Mouse (Mus musculus) erythroblast, adult 5-6 weeks (primary cell): ENCODE measurements around the gene Lcor. TPM values are rescaled to one million over a fixed set of nuclear protein-coding genes. Genes with fewer than 3 reads are reported as not detected.

Source experiments
- ATAC-seq: replicated peaks from 2 replicates; pipeline ENCODE4 v1.8.0; 2016; ENCODE audit warnings: moderate number of reproducible peaks, mild to moderate bottlenecking, moderate TSS enrichment, inconsistent platforms; ENCODE audit not compliant: poor library complexity, low FRiP score, severe bottlenecking
- total RNA-seq, 2 experiments: library from RNA; stranded (forward) in 1 of 2; stranded (reverse) in 1 of 2; fragments of 150-400 nt in 1 of 2; fragments of 200-764, 138-1000 nt in 1 of 2; gene quantifications; 2 replicates each; pipeline versions ENCODE4 v1.2.3 to v1.2.4; 2015 to 2017; ENCODE audit warnings: low replicate concordance in 2 of 2

The Lcor gene
- total RNA-seq, 2 experiments from 2014 or later: 63.6 to 155 TPM

DNA sequence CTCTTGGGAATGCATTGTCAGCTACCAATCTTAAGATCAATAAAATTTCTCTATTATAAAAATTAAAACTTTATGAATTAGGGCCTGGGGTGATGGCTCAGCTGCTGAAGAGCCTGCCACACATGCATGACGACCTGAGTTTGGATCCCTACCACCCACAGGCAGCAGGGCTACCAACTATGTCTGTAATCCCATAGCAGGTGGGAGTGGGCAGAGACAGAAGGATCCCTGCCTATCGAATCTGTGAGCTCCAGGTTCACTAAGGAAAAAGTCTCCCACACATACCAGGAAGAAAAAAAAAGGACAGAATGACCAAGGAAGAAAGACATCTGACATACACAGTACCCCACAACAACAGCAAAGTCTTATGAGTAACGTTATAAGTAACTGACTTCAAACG is 74.5 kb downstream of the Lcor start:
- ATAC-seq: 0 out of 2 replicates have a peak, but pooled peaks have one; percentile 14

DNA sequence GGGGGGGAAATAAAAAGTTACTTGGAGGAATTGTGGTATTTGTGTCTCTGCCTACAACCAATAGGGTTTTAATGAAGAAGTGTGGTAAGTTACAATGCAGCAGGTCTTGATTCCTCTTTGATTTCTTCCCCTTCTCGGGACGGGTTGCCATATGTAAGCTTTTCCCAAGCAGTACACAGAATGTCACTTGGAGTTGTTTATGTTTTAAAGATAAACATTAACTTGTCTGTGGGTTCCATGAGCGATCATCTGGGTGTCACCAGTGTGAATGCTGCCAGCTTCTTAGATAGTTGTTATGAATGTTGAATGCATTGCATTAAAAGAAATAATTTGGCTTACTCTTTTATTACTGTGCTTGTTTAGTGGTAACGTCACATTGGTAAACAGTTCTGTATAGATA is 75.1 kb downstream of the Lcor start:
- no peak for ATAC-seq

DNA sequence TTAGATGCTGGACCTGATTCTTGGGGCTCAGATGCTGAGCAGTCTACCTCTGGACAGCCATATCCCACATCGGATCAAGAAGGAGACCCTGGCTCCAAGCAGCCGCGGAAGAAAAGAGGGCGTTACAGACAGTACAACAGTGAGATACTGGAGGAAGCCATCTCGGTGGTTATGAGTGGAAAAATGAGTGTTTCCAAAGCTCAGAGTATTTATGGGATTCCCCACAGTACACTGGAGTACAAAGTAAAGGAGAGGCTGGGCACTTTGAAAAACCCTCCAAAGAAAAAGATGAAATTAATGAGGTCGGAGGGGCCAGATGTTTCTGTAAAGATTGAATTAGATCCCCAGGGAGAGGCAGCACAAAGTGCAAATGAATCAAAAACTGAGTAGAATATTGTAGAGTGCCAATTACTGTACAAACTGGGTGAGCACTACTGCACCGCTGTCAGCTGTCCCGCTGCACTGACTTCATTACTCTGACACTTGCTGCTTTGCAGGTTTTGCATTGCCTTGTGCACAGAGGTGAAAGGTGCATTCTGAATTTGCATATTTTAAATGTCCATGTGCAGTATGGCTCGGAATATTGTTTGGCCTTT is 76.6 kb downstream of the Lcor start:
- 0 out of 2 replicates have a peak, but pooled peaks have one; percentile 33 for ATAC-seq

DNA sequence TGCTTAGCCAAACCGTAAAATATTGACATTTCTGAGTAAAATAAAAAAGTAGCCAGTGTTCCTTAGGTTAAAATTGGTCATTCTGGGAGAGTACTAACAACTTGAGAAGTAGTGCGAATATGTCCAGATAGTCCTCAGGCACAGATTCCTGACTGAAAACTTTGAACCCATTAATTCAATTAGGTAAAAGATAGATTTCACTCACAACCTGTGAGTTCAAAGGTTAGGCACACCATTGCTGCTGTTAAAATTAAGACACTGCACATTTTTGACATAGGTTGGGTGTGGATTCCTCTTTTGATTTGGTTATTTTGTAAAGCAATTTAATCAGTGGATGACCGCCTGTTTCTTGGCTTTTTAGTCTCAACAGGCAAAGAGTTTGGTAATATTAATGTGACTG is 78.4 kb downstream of the Lcor start:
- ATAC-seq: no peak

DNA sequence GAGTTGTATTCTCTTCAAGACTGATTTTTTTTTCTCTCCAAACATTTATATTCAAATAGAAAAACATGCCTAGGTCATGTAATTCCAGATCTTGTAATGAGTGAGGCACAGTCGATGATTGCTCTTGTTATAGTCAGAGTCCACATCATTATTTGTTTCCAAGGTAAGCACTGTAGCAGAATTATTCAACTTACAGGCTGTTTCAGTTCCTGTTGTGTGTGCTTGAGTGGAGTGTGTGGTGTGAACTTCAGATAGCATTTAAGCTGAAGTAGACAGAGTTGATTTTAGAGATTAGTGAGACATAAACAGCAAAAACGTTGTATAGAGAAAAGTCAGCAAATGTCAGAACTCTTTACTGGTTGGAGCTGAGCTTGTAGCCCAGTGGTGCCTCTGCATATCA is 86.4 kb downstream of the Lcor start:
- ATAC-seq: no peak

DNA sequence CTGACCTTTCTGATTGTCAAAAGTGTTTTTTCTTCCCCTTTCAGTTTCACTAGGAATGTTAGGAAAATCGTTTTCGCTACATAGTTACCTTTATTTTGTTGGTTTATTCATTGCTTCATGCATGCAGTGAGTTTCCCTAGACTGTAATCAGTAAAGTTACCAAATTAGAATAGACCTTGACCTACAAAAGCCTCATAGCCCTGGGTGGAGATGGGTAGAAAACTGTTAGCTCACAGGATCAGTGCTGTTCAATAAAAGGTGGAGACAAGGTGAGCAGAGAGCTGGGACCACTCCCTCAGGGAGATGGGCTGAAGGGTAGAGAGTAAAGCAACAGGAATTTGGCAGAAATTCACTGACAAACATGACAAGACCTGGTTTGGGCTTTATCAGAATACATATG is 91.3 kb downstream of the Lcor start:
- ATAC-seq: no peak

DNA sequence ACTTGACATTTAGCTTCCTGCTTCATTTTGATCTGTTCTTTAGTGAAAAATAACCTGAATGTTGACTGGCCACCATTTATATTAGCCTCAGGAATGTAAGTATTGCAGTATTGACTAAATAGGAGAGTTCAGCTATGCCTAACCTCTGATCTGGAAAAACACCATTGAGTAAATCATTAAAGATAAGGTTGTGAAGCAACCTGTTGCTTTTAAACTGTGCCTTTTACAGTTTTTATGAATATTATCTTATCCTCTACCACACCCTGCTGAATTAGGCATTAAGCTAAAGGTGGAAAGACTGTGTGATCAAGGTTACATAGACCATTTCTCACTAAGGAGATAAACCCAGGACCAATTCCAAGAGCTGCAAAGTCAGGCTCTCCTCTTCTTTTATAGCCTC is 95.1 kb downstream of the Lcor start:
- no peak for ATAC-seq

DNA sequence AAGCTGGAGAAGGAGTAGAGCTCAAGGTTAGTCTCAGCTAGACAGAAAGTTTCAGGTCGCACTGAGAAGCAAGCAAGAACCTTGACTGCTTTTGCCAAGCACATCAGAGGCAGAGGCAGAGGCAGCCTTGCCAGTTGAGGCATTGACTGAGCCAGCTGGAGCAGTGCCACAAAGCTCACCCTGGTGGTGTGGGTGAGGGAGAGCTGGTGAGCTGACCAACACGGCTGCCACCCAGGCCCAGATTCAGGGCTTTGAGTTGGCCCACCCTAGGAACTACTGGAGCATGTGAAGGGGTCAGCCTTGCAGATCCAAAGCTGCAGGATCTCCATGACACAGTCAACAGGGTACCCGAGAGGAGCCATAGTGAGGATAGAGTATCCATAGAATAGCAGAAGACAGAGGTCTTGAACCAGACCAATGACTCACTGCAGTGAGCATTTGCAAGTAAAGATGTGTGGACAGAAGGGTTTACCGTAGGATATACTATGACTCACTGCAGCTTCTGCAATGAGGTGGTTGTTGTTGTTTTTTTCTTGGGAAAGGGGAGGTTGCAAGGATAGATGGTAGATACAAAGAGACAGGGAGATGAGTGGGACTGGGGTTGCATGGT is 97.0 kb downstream of the Lcor start:
- 0 out of 2 replicates have a peak, but pooled peaks have one; percentile 24 for ATAC-seq

DNA sequence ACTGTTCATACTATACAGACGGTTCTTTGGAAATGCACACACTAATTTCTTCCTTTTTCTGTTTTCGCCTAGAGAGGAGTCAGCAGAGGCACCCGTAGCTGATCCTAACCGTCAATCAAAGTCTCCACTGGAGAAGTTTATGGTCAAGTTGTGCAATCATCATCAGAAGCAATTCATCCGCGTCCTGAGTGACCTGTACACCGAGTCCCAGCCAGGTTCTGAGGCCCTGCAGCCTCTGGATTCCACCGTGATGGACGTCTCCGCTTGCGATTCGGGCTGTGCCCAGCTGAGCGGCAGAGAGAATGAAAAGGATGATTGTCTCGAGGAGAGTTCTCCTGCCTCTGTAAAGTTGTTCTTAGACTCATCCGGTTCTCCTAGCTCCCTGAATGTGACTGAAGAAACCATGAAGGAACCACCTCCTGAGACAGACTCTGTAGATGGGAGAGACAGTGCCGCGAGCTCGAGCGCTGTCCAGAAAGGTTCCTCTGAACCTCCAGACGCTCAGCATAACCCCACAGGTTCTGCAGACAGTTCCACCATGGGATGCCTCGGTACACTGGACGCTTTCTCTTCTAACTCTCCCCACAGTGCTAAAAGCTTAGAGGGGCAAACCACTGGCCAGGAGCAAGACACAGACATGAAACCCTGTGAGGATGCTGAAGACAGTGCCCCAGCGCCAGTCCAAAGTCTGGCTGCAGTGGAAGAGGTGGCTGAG is 99.4 kb downstream of the Lcor start, which contains the start of gene Gm340:
TSS of gene Gm340 (plus strand) at position 665 of the 715 bp plus-strand sequence.
- ATAC-seq: no peak

DNA sequence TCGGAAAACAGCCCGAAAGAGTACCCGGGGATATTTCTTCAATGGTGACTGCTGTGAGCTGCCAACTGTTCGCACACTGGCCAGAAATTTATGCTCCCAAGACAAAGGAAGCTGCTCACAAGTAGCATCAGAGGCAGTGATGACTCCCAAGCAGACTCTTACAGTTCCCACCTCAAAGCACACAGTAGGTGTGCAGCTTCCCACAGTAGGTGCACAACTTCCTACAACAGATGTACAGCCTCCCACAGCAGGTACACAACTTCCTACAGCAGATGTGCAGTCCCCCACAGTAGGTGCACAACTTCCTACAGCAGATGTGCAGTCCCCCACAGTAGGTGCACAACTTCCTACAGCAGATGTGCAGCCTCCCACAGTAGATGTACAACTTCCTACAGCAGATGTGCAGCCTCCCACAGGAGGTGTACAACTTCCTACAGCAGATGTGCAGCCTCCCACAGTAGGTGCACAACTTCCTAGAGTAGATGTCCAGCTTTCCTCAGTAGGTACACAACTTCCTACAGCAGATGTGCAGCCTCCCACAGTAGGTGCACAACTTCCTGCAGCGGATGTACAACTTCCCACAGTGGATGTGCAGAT is 100.6 kb downstream of the Lcor start:
- ATAC-seq: no peak

DNA sequence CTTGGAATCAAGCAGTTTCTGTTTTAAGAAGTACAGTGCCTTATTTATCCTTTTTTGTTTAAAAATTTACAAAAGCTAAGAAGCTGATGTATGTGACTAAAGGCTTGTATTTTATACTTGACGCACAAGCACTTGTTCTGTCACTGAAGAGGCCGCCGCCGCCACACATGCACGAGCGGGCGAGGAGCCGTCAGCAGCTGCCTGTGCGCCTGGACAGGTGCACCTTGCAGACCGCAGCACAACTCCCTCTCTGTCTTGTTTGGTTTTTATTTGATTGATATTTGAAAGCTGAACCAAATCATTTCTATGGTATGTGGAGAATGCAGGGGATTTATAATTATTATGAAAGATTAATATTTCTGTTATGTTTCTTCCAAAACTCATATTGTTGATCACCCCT is 104.3 kb downstream of the Lcor start:
- no peak for ATAC-seq

DNA sequence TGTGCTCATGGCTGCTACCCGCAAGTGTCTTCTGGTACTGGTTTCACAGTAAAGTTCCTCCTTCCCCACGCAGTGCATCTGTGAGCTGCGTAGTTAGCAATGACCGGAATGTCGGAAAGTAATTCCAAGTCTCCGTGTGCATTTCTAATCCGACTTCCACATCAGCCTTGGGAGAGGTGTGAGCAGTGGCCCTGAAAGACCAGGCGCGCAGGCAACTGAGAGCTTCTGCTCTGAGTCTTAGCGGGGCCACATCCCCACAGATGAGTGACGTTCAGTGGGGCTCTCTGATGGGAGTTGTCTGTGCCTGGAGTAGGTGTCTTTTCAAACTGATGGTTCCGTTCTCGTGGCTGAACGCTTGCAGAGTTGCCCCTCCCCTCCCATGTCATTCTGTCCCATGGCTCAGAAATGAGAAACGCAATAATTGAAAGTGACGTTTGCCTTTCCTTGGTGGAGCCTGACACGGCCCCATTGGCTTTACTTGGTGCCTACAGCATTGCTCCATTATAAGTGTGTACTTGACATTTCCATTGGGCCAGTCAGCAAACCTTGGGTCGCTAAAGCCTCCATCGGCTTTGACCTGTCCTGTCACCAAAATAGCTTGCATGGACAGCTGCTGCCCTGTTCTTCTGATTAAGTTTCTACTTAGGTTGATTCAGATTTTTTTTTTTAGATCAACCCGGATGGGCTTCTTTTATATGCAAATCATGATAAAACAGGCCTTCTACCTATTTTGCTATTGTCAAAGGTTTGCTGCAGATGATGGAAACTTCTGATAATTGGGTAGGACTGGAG is 105.2 kb downstream of the Lcor start:
- ATAC-seq: no peak

DNA sequence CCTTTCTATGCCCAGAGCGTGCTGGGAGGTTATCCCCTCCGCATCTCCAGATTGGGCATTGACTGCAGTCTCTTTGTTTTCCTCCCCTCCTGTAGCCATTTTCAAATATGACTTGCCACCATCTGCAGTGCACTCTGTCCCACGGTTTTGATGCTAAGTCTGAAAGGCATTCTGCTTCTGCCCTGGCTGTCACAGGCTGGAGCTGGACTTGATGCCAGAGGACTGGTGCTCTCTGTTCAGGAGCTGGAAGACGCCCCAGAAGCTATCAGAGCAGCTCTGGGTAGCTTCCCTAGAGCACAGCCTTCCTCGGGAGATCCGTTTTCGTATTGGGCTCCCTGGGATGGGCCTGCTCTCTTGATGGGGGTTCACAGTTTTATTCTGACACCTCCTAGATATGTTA is 106.6 kb downstream of the Lcor start:
- no peak for ATAC-seq

DNA sequence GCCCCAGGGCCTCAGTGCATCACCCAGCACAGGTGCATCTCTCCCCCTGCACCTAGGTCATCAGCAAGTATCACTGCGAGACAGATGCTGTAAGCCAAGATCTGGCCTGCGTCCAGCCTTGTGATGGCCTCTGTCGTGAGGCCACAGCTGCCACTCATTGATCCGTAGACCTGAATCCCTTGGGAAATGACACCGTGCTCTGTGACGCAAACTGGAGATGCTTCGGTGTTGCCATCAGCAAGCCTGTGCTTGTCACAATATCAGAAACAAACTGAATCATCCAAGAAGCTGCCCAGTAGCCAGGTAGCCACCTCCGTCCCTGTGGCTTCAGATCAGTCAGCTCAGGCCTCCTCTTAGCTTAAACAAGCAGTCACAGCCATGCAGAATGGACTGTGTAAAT is 107.2 kb downstream of the Lcor start:
- no peak for ATAC-seq

DNA sequence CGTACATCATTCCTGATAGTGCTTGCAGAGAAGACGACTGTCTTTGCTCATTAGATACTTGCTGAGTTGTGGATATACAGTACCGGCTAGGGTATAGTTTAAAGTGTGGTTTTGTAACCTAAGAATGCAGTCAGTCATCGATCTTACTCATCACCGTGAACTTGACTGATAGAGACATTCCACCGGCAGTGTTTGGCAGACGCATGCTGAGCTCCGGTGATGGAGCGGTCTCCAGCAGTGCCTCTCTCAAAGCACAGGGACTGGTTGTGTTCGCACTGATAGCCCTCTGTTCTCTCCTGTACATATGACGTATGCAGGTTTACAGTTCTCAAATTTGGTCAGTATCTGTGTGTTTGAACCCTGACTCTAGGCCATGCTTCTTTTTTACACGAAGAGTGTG is 109.4 kb downstream of the Lcor start:
- ATAC-seq: no peak

DNA sequence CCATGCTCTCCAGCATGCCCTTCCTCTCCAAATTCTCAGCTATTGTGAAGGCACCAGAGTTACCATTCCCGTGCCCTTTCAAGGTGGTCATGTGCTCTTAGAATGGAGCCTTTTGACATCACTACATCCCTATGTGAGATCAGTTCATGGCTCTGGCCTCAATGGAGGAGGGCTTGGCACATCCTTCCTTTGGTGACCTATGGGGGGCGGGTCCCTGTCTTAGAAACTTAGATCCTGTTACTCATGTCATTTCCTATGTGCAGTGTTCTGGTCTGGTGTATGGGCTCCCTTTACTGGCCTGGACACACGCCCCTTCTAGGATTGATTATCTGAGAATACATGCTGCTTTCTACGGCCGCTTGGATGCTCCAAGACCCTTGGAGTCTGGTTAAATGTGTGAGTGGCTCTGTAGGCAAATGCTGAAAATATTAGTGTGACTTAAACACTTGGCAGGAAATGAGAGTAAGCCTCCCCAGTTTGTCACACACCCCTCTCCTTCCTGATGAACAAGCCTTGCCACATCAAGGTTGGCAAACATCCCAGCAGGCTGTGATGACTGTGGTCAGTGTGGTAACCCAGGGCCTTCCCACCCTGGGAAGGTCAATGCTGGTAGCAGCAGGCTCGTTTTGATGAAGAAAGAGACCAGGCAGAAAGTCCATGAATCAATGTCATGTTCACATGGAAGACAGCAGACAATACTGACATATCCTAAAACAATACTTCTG is 114.9 kb downstream of the Lcor start:
- ATAC-seq: no peak

DNA sequence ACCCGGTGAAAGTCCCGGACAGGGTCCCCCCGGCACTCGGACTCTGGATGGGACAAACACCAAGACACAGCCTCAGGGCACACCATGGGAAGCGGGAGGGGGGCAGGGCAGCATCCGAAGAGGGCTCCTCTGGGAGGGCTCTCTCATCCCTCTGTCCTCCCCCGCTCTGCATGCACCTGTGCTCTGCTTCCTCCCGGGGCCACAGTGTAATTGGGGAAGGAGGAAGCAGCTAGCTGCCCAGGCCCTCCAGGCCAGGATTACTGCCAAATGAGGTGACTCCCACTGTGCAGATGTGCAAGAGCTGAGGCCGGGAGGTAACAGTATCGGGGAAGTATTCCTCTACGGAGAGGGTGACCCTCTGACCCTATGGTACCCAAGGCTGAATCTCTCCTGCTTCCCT is 118.2 kb downstream of the Lcor start:
- ATAC-seq: no peak

DNA sequence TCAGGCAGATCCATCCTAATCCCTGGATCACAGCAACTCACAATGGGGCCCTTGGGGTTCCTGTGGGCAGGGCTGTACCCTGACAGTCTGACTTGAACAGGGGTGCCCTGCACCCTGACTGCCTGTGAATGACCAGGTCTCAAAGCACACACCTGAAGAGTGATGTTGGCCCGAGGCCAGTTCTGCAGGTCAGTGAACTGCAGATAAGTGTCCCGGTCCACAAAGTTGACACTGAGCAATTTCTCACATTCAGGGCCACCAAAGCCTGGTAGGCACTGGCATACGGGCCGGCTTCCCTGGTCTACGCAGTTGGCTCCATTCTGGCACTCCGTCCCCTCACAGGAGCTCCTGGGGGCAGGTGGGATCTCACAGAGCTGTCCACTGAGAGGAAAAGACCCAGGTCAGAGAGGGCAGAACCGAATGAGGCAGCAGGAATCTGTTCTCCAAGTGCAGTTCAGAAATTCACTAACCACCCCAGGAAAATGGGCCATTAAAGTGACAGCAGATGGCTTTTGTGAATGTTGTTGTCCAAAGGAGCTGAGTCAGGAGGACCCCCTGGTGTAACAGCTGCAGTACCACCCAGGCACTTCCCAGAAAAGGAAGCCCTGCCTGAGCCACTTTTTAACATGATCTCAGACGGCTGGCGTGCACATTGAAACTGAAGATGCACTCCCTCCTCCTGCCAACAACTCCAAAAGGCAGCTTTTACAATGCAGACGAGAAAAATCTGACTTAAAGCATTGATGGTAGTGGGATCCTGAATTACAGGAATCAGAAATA is 124.0 kb downstream of the Lcor start:
- no peak for ATAC-seq

DNA sequence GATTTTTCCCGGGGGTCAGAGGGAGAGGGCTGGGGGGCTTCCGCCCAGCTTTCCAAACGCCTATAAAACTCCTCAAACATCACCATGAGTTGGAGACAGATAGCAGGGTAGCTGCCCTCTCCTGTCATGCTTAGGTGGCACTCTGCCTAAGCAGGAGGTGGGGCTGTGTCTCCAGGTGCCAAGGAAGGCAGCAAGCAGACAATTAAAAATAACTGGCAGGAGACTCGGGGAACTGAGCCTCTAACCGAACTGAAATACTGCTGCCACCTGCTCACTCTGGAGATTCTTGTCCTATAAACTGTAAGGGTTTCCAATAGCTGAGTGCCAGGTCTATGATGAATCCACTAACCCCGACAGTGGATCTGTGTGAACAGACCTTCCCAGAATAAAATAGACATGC is 129.2 kb downstream of the Lcor start:
- no peak for ATAC-seq
